Mouse (Mus musculus): ENCODE data around the gene Tnip3. TPM values are rescaled to one million over a fixed set of nuclear protein-coding genes. Genes with fewer than 3 reads are reported as not detected.

Gene Tnip3
- polyA plus RNA-seq, 1 experiment from 2014 or later, result 2.3 TPM

DNA sequence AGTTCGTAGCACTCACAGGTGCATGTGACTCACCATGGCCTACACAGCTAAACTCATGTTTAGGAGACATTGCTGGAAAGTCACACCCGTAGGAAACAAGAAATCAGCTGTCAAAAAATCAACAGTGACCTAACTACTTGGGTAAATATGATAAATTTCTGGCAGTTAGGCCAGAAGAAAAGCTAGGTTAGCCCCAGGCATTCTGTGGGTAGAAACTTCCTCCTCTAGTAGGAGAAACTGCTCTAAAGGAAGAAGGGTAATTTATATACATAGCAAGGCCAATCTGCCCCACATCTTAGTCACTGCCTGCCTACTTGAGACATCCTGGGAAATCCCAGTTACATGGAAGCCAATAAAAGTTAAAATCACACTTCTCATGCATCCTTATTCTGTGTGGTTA is 64.9 kb downstream of the Tnip3 start:
- DNase-seq (ENCODE audit: low spot score) (peak; percentile 7), ATAC-seq (no peak)
- Histone ChIP-seq H3K36me3 (ENCODE audit: insufficient read depth, low read length) (no peaks in the 10 kb centered on the region), H3K9ac (replicated peaks; ENCODE audit: low read depth) (no peak overlapping the region), H3K27me3 (replicated peaks; ENCODE audit: insufficient read depth, low read length) (no peaks in the 10 kb centered on the region), H3K4me1 (ENCODE audit: insufficient read depth, low read depth, low read length) (peaks cover 5% of the 10 kb centered on the region; the same call in 1 of the 2 replicates), H3K9me3 (ENCODE audit: low read length) (no peaks in the 10 kb centered on the region), H3K4me2 (replicated peaks; ENCODE audit: low read depth, low read length) (no peak overlapping the region), H3K27ac (ENCODE audit: low read length) (no peak overlapping the region), H3K4me3 (ENCODE audit: low read depth, low read length) (no peak overlapping the region)
- TF ChIP-seq CTCF (IDR thresholded peaks at IDR 0.05) (no peak), EP300 (IDR thresholded peaks at IDR 0.05) (no peak)
- WGBS, result 53% methylated on average over 2 of the region's 2 CpGs

DNA sequence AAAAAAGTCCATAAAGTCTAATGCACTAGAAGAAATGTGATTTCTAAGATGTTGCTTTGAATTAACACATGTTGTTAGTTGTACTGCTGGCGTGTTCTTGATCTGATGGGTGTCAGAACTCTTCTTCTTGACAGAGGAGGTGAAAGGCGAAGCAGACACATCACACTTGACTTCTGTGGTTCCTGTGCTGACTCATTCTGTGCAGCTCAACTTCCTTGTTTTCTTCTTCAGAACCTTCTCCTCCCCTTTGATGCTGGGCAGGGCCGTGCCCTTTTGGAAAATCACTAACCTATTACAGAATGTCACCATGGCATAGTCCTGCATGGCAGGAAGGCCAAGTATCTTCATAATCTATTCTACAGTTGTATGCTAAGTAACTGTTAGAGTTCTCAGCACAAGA is 69.1 kb downstream of the Tnip3 start:
- no peak overlapping the region for H3K4me2 ChIP-seq (replicated peaks; ENCODE audit: low read depth, low read length)
- WGBS, result 62% methylated on average over 3 of the region's 3 CpGs
- no peak overlapping the region for H3K4me3 ChIP-seq (ENCODE audit: low read depth, low read length)
- H3K4me1 ChIP-seq (ENCODE audit: insufficient read depth, low read depth, low read length), result no peaks in the 10 kb centered on the region; the same call in 1 of the 2 replicates
- no peak overlapping the region for H3K27ac ChIP-seq (ENCODE audit: low read length)
- TF ChIP-seq CTCF (IDR thresholded peaks at IDR 0.05) (no peak), EP300 (IDR thresholded peaks at IDR 0.05) (peak; percentile 13; the same call in 1 of the 2 replicates)
- no peak overlapping the region for H3K9ac ChIP-seq (replicated peaks; ENCODE audit: low read depth)
- no peaks in the 10 kb centered on the region for H3K9me3 ChIP-seq (ENCODE audit: low read length)
- ATAC-seq (no peak), DNase-seq (ENCODE audit: low spot score) (peak; percentile 58)
- H3K36me3 ChIP-seq (ENCODE audit: insufficient read depth, low read length), result no peaks in the 10 kb centered on the region
- no peaks in the 10 kb centered on the region for H3K27me3 ChIP-seq (replicated peaks; ENCODE audit: insufficient read depth, low read length)

DNA sequence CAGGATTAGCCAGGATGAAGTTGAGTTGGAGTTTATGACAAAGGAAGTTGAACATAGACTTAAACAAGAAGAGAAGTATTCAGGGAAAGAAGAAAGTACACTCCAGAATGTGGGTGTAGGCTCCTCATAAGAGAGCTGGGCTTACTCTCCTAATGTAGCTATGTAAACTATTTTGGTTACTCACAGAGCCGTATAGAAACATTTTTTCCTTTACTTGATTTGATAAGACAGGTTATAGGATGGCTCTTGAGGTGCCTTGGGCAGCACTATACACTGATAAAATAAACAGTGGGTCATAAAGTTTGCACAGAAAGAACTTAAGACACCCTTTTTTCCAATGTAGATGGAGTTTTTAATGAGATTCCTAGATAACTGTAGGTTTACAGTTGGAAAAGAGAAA is 70.3 kb downstream of the Tnip3 start:
- H3K9ac ChIP-seq (replicated peaks; ENCODE audit: low read depth), result no peak overlapping the region
- WGBS, result 24% methylated on average over 1 of the region's 1 CpGs
- peak; percentile 81 for ATAC-seq
- no peaks in the 10 kb centered on the region for H3K36me3 ChIP-seq (ENCODE audit: insufficient read depth, low read length)
- TF ChIP-seq EP300 (IDR thresholded peaks at IDR 0.05) (peak; percentile 97), CTCF (IDR thresholded peaks at IDR 0.05) (no peak)
- H3K4me1 ChIP-seq (ENCODE audit: insufficient read depth, low read depth, low read length), result no peaks in the 10 kb centered on the region; the same call in 1 of the 2 replicates
- no peak overlapping the region for H3K4me2 ChIP-seq (replicated peaks; ENCODE audit: low read depth, low read length)
- peak overlapping the region; percentile 75 for H3K27ac ChIP-seq (ENCODE audit: low read length)
- H3K27me3 ChIP-seq (replicated peaks; ENCODE audit: insufficient read depth, low read length), result no peaks in the 10 kb centered on the region
- no peaks in the 10 kb centered on the region for H3K9me3 ChIP-seq (ENCODE audit: low read length)
- peak; percentile 69 for DNase-seq (ENCODE audit: low spot score)
- no peak overlapping the region for H3K4me3 ChIP-seq (ENCODE audit: low read depth, low read length)

DNA sequence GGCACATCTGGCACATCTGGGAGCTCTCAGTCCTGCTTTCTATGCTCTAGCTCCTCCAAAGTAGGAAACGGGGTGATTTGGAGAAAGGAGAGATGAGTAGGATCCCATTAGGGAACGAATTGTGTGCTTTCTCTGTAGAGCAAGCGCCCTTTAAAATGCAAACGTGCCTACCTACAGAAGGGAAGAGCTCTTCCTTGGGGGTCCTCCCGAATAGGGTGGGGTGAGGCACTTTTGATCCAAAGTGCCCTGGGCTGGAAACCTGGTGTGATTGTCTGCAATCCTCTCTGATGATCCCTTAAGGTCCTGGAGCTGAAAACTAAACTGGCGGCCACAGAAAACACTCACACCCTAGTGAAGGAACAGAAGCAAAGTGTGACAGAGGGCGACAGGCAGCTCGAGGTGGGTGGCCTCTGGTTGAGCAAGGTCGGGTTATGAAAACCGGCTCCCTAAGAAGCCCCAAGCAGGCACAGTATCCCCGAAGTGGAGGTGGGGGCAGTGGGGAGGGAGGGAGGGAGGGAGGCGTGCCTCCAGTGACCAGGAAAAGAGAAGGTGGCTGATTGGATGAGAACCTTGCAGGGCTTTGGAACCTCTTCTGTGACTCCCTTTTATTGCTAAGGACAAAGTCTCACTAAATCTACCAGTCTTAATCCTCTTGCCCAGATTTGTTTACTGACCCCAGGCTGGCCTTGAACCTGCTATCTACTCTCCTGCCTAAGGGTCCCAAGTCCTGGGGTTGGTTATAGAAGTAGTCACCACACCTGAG is 72.1 kb downstream of the Tnip3 start:
- H3K27ac ChIP-seq (ENCODE audit: low read length), result peak overlapping the region; percentile 81
- H3K9ac ChIP-seq (replicated peaks; ENCODE audit: low read depth), result no peak overlapping the region; the same call in 1 of the 2 replicates
- no peak overlapping the region for H3K4me3 ChIP-seq (ENCODE audit: low read depth, low read length)
- no peaks in the 10 kb centered on the region for H3K36me3 ChIP-seq (ENCODE audit: insufficient read depth, low read length)
- H3K27me3 ChIP-seq (replicated peaks; ENCODE audit: insufficient read depth, low read length), result no peaks in the 10 kb centered on the region
- no peaks in the 10 kb centered on the region for H3K9me3 ChIP-seq (ENCODE audit: low read length)
- peak overlapping the region; percentile 15 for H3K4me2 ChIP-seq (replicated peaks; ENCODE audit: low read depth, low read length)
- TF ChIP-seq CTCF (IDR thresholded peaks at IDR 0.05), result no peak
- TF ChIP-seq EP300 (IDR thresholded peaks at IDR 0.05), result no peak
- no peaks in the 10 kb centered on the region; the same call in 1 of the 2 replicates for H3K4me1 ChIP-seq (ENCODE audit: insufficient read depth, low read depth, low read length)
- ATAC-seq (peak; percentile 66), DNase-seq (ENCODE audit: low spot score) (peak; percentile 62)
- 22% methylated on average over 12 of the region's 12 CpGs for WGBS

DNA sequence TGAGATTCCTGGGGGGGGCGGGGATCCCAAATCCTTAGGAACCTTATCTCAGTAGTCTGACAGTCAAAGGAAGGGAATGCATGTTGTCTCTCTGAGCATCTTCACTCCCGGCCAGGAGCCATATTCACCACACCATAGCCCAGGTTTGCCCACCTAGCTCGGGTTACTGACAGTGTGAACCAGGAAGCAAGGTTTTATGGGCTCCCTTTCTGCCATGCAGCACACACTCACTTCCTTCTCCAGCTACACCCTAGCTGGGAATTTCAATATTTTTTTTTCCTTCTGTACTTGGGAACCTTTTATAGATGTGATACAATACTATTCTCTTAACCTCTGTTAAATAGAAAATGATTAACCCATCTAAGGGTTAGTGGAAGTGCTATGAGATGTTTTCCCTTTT is 73.4 kb downstream of the Tnip3 start:
- H3K27me3 ChIP-seq (replicated peaks; ENCODE audit: insufficient read depth, low read length), result no peaks in the 10 kb centered on the region
- H3K4me1 ChIP-seq (ENCODE audit: insufficient read depth, low read depth, low read length), result no peaks in the 10 kb centered on the region; the same call in 1 of the 2 replicates
- 69% methylated on average over 3 of the region's 3 CpGs for WGBS
- no peak overlapping the region for H3K4me2 ChIP-seq (replicated peaks; ENCODE audit: low read depth, low read length)
- DNase-seq (ENCODE audit: low spot score) (peak; percentile 11), ATAC-seq (no peak)
- no peak overlapping the region for H3K4me3 ChIP-seq (ENCODE audit: low read depth, low read length)
- no peak overlapping the region for H3K27ac ChIP-seq (ENCODE audit: low read length)
- TF ChIP-seq EP300 (IDR thresholded peaks at IDR 0.05) (no peak), CTCF (IDR thresholded peaks at IDR 0.05) (no peak)
- H3K36me3 ChIP-seq (ENCODE audit: insufficient read depth, low read length), result no peaks in the 10 kb centered on the region
- H3K9me3 ChIP-seq (ENCODE audit: low read length), result no peaks in the 10 kb centered on the region
- H3K9ac ChIP-seq (replicated peaks; ENCODE audit: low read depth), result no peak overlapping the region

DNA sequence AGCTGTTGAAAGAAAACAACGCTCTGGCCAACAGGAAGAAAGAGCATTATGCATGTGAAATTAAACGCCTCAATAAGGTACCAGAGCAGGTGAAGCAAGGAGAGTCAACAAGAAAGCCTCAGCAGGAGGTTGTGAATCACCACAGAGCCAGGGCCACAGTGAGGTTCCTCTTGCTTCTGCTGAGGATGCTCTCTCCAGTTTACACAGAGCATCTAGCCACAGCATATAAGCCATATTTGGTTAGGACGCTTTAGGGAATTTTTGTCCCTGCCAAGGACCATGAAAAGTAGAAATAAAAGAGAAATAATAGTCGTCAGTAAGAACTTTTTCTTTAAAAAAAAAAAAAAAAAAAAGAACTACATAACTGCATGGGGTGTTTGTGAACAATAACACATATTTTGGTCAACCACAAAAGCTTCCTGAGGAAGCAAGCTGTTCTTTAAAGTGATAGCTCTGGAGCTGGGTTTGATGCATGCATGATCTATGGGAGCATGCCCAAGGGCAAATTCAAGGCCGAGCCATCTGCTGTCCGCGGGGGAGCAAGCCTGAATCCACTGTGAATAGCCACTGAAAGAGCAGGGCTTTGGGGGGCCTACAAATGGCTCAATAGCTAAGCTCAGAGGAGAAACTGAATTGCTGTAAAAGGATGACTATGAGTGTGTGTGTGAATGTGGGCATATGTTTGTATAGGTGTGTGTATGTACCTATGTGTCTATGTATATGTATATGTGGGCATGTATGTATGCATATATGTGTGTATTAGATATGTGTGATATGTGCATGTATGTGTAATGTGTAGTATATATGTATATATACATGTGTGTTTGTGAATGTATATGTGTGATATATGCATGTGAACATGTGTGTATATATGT is 75.0 kb downstream of the Tnip3 start:
- no peak for ATAC-seq
- no peak overlapping the region for H3K4me2 ChIP-seq (replicated peaks; ENCODE audit: low read depth, low read length)
- no peaks in the 10 kb centered on the region for H3K36me3 ChIP-seq (ENCODE audit: insufficient read depth, low read length)
- WGBS, result 47% methylated on average over 7 of the region's 7 CpGs
- no peaks in the 10 kb centered on the region for H3K9me3 ChIP-seq (ENCODE audit: low read length)
- no peak for DNase-seq (ENCODE audit: low spot score)
- H3K27ac ChIP-seq (ENCODE audit: low read length), result peak overlapping the region; percentile 15; the same call in 1 of the 2 replicates
- TF ChIP-seq EP300 (IDR thresholded peaks at IDR 0.05) (no peak), CTCF (IDR thresholded peaks at IDR 0.05) (no peak)
- H3K9ac ChIP-seq (replicated peaks; ENCODE audit: low read depth), result no peak overlapping the region
- no peaks in the 10 kb centered on the region; the same call in 1 of the 2 replicates for H3K4me1 ChIP-seq (ENCODE audit: insufficient read depth, low read depth, low read length)
- H3K4me3 ChIP-seq (ENCODE audit: low read depth, low read length), result no peak overlapping the region
- H3K27me3 ChIP-seq (replicated peaks; ENCODE audit: insufficient read depth, low read length), result no peaks in the 10 kb centered on the region
